Mouse (Mus musculus) gastrocnemius, postnatal 10 days (tissue): ENCODE measurements around the gene Colec11. TPM values are rescaled to one million over a fixed set of nuclear protein-coding genes. Genes with fewer than 3 reads are reported as not detected.
A peak's percentile ranks its signal among the peaks of the same experiment; 100 is the strongest.

Experiments
- DNase-seq: peaks from one replicate; pipeline ENCODE4 v3.0.0; 2021; ENCODE audit warnings: mixed read lengths
- total RNA-seq, 2 experiments: library from RNA; stranded (reverse); gene quantifications; 2 replicates each; pipeline ENCODE4 v1.2.3; 2021

Colec11 gene
- total RNA-seq, 2 experiments from 2014 or later = 1.1 to 1.5 TPM

- no peak for DNase-seq
Observed at GRCm38 (mm10) chr12:28602259-28602658, 20.9 kb downstream of the Colec11 start.

DNA sequence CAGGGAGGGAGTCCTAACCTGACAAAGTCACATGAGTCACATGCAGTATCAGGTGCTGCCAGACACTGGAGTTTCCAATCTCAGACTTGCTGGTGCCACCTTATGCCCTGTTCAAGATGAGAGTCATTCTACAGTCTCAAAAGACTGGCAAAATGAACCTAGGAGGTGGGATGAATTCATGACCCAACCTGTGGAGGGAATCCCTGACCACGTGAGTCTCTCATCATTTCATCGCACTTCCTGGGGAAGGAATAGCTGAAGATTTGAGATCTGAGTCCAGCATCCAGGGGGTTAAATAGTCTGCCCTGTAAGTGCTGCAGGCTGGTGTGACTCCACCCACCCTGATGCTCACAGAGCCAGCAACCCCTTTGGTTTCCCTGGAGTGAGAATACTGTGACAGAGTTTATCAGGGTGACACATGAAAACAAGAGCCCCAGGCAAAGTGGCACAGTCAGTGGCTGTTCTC is 24.6 kb downstream of the Colec11 start:
- DNase-seq = no peak

DNA sequence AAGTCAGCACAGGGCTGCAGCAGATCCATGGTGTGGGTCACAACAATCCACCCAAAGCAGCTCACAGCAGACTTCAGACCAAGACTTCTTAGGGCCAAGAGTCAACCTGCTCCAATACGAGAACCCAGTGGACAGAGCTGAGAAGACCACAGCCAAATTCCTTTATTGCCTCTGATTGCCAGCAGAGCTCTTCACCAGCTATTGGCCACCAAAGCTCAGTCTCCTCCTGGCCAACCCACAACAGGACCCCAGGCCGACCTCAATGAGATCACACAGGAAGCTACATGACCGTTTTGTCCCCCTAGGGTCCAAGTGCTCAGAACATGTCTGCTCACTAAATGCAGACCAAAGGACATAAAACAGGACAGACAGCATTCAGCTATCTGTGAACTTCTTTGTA is 25.1 kb downstream of the Colec11 start:
- DNase-seq = no peak

- no peak for DNase-seq
Observed at GRCm38 (mm10) chr12:28597699-28598098, 25.5 kb downstream of the Colec11 start.

DNA sequence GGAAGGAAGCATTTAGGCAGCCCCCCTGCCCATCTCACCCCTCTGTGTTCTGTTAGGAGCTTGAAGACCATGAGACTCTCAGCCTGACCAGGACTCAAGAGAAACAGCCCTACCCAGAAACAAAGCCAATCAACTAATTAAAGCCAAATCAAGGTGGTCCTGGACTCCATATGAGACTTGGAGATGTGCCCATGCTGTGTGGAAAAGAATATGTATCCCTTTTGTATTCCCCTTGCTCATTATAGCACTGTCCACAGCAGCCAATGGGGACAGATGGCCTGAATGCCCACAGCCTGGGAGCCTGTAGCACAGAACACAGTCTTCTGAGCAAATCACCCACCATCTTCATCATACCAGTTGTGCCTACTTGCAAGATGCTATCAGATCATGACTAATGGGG is 26.3 kb downstream of the Colec11 start:
- DNase-seq = no peak

DNA sequence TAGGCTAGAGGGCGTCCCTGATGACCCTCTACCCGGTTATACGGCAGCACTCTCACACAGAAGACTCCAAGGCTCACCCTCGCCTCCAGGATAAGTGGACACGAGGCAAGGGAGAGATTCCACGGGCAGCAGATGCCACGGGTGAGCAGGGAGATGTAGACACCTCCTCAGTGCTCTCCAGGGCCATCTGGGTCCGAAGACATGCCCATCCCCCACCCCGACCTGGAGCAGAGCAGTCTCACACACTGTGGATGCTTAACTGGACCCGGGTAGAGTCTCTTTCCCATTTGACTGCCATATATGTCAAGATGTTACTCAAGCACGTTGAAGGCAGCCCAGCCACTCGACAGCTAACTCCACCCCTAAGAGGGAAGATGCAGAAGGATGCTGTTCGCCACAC is 32.7 kb downstream of the Colec11 start:
- no peak for DNase-seq

DNA sequence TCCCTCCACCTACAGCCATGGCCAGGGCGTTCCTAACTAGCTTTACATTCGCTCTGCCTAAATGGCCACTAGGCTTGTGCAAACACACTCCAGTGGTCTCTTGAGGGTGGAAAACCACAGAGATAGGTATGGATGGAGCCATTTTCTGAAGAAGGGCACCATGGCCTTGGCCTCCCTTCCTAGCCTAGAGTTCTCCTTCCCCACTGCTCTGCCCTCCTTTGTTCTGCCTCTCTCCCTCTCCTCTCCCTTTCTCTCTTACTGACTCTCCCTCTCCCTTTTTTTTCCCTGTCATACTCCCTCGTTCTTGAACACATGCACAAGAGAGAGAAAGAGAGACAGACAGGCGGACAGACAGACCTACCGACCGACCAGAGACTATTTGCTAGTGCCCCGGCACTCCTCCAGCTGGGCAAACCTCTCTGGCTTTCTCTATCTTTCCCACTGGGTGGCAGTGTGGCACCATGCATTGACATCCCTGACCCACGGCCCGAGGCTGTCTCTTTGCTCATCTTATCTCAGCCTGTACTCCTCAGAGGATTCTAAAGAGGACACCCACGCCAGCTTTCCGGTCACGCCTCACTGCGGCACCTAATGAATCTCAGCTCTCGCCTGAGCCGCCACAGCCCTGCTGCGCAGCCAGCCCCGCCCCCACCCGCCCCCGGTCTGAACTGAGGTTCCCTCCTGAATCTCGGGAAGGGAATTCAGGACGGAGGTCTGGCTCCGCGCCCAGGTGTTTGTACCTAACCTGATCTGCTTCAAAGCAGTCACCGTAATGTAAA is 33.9 kb downstream of the Colec11 start:
- DNase-seq = peak; percentile 78

- DNase-seq = no peak
Observed at GRCm38 (mm10) chr12:28587949-28588348, 35.2 kb downstream of the Colec11 start.

DNA sequence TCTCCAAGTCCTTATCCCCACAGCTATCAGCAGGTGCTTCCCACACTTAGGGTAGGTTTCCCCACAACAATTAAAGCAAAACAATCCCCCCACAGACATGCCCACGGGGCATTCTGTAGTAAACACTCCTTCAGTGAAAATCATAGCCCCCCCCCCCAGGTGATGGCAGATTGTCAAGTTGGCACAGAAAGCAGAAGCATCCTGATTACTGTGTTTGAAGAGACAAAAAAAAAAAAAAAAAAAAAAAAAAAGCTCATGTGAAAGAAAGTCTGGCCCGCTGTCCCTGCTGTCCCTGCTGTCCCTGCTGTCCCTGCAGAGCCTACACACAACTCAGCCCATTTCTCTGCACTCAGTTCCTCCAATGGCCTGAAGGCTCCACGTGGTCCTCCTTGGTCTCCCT is 39.1 kb downstream of the Colec11 start:
- no peak for DNase-seq

DNA sequence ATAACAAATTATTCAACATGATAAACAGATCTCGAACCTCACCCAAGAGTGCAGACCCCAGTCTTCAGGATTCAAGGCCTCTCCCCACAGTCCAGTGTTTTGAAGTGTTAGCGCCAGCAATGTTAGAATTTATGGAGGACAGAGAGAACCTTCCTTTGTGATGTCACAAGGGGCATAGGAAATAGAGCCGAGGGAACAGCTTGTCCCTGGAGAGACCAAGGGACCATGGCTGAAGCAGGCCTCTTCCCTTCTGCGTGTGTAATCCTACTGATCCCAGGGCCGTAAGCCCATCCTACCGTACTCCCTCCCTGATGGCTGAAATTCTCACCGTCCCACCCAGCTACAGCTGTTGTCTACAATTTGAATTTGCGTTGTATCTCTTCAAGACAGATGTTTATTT is 40.8 kb downstream of the Colec11 start, which contains the start of gene Allc:
TSS of gene Allc (minus strand) at position 101 of the 400 bp plus-strand sequence.
- no peak for DNase-seq

DNA sequence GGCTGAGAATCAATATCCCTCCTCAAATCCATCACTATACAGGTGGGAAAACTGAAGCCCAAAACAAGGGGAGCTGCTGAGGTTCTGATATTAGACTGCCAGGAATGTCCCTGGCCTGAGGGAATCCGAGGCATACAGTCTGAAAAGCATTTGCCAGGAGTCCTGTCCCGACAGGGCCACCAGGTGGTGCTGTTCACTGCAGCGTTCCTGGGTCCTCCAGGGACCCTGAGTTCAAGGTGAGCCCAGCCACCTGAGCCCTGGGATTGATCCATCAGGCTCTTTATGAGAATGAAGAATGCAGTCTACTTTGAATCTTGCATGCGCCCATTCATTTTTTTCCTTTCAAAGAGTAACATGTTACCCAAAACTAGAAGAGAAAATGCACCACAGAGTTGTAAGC is 44.0 kb downstream of the Colec11 start:
- DNase-seq = no peak

GRCm38 (mm10) chr12:28578147-28578546 is 45.0 kb downstream of the Colec11 start:
- DNase-seq = no peak

- no peak for DNase-seq
Observed at GRCm38 (mm10) chr12:28575366-28576070, 47.7 kb downstream of the Colec11 start.

GRCm38 (mm10) chr12:28572241-28572640 is 50.9 kb downstream of the Colec11 start:
- DNase-seq = no peak

DNA sequence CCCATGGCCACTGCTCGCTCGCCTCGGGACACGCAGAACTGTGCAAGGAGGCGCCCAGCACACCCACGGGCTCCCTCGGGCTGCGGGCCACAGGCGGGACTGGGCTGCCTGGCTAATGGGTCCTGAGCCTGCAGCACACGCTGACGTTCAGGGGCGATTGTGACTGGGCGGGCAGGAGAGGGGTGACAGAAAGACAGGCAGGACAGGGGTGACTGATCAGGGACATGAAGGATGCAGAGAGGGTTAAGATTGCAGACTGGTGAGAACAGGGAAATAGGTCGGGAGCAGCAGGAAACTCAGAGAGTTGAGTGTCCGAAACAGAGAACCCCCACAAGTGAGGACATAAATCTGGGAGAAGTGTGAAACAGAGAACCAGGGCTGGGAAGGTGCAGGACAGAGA is 70.9 kb downstream of the Colec11 start, which contains the start of gene Dcdc2c:
TSS of gene Dcdc2c (minus strand) at position 101 of the 400 bp plus-strand sequence.
- DNase-seq = no peak

DNA sequence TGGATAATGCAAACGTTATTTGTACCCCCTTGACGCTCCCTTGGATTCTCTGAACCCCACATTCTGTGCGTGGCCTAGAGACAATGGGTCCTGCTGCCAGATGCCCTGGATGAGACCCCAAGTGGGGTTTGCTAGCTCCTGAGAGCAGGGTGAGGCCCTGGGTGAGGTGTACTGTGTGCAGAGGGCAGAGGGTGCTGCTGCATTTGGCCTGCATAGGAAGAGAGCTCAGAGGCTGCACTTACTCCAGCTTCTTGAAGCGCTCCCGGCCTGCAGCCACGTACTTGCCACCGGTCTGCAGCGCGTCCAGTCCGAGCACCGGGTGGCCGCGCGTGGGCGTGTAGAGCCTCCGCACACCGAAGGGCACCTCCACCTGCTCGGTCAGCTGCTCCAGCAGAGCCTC is 71.4 kb downstream of the Colec11 start:
- DNase-seq = no peak

DNA sequence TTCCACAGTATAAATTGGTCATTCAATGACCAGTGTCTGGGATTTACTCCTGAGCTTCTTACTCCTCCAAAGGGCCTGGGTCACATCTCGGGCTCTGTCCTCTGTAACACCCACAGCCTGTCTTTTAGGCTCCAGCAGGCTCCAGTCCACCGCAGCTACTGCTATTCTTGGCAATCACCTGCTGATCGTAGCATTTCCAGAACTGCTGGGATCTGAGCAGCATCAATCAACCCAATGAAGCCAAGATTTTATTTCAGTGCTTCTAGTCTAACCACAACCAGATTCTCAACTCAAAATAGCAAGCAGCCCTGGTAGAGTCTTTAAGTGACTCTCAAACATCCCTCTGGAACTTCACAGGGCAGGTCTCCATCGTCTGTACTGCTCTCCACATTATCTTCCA is 74.3 kb downstream of the Colec11 start:
- no peak for DNase-seq

Other genes with a start within 250 kb of the Colec11 start
- gene Dcdc2c, start 71.0 kb downstream of the Colec11 start, total RNA-seq = not detected
- gene Allc, start 40.9 kb downstream of the Colec11 start, total RNA-seq = not detected
- 100 to 1,000 TPM; 322 to 387 TPM for gene Rps7, start 12.6 kb upstream of the Colec11 start, total RNA-seq
- gene Rnaseh1, start 26.2 kb upstream of the Colec11 start, total RNA-seq = 1 to 10 TPM; 5.2 to 7.2 TPM
- 10 to 100 TPM; 24.2 to 28.6 TPM for gene Adi1, start 51.9 kb upstream of the Colec11 start, total RNA-seq
- gene Trappc12, start 127.1 kb upstream of the Colec11 start, total RNA-seq = 10 to 100 TPM; 15.0 to 18.4 TPM
- gene Eipr1, start 128.4 kb upstream of the Colec11 start, total RNA-seq = 1 to 10 TPM; 6.4 to 6.9 TPM